Mouse (Mus musculus) CD4-positive naive resting alpha-beta T cell, adult 76 days (primary cell): ENCODE measurements around the gene Tmem236. TPM values are rescaled to one million over a fixed set of nuclear protein-coding genes. Genes with fewer than 3 reads are reported as not detected.

ENCODE experiments used
- total RNA-seq: library from RNA; stranded (reverse); gene quantifications from one replicate; pipeline ENCODE4 v1.2.4, GENCODE M21; 2023

The Tmem236 gene
- total RNA-seq = 0.15 TPM

GRCm38 (mm10) chr2:14174334-14174733 is at the start of gene Tmem236:
Gene Tmem236 (plus strand): TSS chr2:14174523.

GRCm38 (mm10) chr2:14229149-14229548 is 54.8 kb downstream of the Tmem236 start, which contains the start of gene Mrc1:
Gene Mrc1 (plus strand): TSS chr2:14229392.

Other genes starting within 250 kb of the Tmem236 start
- not detected for gene Hacd1, start 118.4 kb upstream of the Tmem236 start, total RNA-seq
- 36.8 TPM for gene Stam, start 100.4 kb upstream of the Tmem236 start, total RNA-seq
- 4.5 TPM for gene Mrc1, start 54.9 kb downstream of the Tmem236 start, total RNA-seq
- gene Slc39a12, start 213.8 kb downstream of the Tmem236 start, total RNA-seq = not detected